Mouse (Mus musculus) embryonic fibroblast, embryonic 13.5 days (primary cell): ENCODE measurements around the gene C530008M17Rik.

ENCODE experiments used
- CTCF ChIP-seq: IDR thresholded peaks from 2 replicates; pipeline ENCODE4 v1.5.1; 2011; ENCODE audit warnings: mild to moderate bottlenecking, control low read depth, low read length, moderate library complexity, borderline replicate concordance; ENCODE audit not compliant: insufficient read depth
- POLR2A ChIP-seq: IDR thresholded peaks from 2 replicates; pipeline ENCODE4 v1.6.1; 2011; ENCODE audit warnings: low read depth, mild to moderate bottlenecking, control low read depth, low read length, moderate library complexity

DNA sequence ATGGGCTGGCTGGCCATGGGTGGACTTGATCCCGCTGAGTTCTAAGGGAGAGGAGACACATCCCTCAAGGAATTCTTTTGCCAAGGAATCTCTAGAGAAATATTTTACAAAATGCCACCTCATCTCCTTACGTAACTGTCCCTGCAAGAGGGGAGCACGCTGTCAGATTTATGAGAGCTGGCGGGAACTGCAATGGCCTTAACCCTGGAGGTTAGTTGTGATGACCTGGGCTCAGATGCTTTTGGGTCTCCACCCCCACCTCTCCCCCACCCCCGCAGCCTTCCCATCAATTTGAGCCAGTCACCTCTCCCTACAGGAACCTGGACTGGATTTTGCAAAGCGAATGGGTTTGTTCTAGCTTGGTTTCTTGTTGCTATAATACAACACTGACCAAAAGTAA, 190.8 kb downstream of the C530008M17Rik start:
- TF ChIP-seq CTCF (no peak), POLR2A (no peak)
